Mouse (Mus musculus): ENCODE results near the gene Fam19a2.

Fam19a2 gene

DNA sequence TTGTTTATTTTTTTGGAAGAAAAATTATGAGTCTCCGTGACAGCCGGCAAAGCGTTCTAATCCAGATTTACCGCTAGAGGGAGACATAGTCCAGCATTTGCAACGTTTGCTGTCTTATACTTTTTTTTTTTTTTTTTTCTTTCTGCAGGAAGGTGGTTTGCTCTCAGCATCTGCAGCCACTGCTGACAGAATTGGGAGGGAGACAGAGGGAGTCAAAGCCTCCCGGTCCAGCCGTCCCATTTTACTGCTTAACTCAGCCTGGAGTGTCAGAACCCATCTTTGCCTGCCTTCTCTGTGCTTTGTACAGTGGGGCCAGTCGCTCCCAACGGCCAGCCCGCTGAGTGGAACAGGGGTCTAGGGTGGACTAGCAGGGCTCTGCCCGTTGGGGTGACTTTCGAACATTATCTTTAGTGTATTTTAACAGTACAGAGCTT lies at the start of gene Fam19a2:
TSS of gene Fam19a2 (plus strand) at position 121 of the 434 bp plus-strand sequence.
- in situ Hi-C loops (cut with MboI, MseI) = no loop called here

DNA sequence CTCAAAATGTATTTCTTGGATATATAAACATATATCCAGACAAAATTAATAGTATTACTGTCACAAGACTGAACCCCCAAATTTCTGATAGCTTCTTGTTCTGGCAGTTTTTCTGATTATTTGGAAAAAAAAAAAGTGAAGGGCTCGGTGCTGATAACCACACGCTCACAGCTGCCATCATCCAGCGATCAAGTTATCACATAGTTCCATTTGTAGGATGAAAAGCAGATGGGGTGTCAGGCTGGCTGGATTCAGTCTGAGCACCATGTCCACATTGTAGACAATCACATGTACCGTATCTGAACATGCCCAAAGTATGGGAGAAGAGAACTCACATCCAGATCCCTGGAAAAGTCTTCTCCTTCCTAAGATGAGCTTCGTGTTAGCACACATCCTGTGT lies 41.0 kb upstream of the Fam19a2 start:
- in situ Hi-C loops (cut with MboI, MseI) = no loop called here

- in situ Hi-C loops (cut with MboI, MseI) = no loop called here
Measured at GRCm38 (mm10) chr10:123229420-123229819, 34.4 kb upstream of the Fam19a2 start.

- in situ Hi-C loops (cut with MboI, MseI) = no loop called here
Measured at GRCm38 (mm10) chr10:123248063-123248462, 15.7 kb upstream of the Fam19a2 start.

- in situ Hi-C loops (cut with MboI, MseI) = no loop called here
Measured at GRCm38 (mm10) chr10:123251904-123252303, 11.9 kb upstream of the Fam19a2 start.

DNA sequence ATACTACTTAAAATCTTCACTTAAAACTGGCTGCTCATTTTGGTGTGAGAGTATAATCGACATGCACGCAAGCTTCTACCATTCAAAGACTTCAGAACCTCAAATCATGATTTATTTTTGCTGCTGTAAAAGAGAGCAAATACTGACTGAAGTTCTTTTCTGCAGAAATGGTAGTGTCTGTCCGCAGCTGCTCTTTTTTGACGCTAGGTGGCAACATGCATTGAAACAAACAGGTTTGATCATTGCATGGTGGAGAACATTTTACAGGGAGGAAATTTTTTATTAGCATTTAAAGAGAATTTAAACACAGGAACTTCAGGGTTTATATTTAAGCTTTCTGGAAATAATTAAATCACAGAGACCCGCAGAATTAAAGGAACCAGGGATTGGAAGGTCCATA lies 9.5 kb upstream of the Fam19a2 start:
- in situ Hi-C loops (cut with MboI, MseI) = no loop called here

DNA sequence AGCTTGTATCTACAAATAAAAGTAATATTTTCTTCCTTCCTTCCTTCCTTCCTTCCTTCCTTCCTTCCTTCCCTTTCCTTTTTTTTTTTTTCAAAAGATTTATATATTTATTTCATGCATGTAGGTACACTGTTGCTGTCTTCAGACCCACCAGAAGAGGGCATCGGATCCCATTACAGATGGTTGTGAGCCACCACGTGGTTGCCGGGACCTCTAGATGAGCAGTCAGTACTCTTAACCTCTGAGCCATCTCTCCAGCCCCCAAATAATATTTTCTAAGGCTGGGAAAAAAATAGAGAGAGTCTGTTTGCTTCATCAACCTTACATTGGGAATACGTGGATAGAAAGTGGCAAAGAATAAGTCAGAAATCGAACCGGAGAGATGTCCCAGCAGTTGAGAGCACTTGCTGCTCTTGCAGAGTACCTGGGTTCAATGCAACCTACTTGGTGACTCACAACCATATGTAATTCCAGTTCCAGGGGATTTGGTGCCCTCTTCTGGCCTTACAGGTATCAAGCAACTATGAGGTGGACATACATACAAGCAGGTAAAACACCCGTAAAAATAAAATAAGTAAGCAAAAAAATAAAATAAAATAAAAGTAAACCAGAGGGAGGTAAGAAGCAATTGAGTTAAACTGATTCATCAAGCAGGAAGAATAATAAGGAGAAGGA lies 8.0 kb upstream of the Fam19a2 start:
- in situ Hi-C loops (cut with MboI, MseI) = no loop called here

DNA sequence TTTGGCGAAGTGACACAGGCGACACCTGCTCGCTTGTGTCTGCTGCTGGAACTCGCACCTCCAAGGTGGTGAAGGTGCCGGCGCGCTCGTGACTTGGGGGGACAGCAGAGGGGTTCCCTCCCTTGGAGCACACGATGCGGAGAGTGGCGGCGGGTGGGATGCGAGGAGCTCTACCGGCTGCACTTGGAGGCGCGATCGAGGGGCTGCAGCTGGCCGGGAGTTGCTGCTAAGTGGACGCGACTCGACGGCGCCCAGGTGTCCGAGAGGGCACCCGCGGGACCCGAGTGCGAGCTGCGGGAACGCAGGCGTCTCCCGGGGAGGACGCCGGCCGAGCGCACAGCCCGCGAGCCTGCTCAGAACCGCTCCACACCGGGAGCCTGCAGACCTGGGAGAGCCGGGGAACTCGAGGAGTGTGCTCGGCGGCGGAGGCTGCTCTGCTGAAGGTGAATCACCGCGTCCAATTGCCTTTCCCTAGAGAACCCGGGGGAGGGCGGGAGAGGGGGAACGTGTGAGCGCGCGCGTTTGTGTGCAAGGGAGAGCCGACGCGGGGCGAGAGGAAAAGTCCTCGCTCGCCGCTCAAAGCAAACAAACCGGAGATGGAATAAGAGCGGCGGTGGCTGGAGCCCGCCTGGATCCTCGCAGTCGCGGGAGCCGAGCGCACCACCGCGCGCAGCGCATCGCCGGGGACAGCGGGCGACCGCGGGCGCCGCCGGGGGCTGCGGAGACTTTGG lies 830 bp downstream of the Fam19a2 start:
- in situ Hi-C loops (cut with MboI, MseI) = no loop called here

- in situ Hi-C loops (cut with MboI, MseI) = no loop called here
Measured at GRCm38 (mm10) chr10:123265241-123265790, 1.5 kb downstream of the Fam19a2 start.

GRCm38 (mm10) chr10:123268568-123268967 lies 4.8 kb downstream of the Fam19a2 start:
- in situ Hi-C loops (cut with MboI, MseI) = no loop called here

DNA sequence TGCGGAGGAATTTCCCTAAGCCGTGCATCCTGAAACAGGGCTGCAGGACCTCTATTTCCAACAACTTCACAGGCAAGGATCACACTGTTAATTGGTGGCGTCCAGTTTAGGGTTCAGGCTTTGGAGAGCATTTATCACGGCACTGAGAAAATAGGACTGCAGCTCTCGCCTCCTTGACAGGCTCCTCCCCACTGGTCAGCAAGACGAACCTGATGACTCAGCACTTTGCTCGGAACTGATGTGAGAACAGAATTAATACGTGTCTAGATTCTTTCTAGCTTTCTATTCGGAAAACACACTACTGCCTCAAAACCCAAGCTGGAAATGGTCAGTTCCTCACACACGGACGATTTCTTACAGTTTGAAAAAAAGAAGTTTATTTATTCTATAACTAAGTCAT lies 10.8 kb downstream of the Fam19a2 start:
- in situ Hi-C loops (cut with MboI, MseI) = no loop called here

DNA sequence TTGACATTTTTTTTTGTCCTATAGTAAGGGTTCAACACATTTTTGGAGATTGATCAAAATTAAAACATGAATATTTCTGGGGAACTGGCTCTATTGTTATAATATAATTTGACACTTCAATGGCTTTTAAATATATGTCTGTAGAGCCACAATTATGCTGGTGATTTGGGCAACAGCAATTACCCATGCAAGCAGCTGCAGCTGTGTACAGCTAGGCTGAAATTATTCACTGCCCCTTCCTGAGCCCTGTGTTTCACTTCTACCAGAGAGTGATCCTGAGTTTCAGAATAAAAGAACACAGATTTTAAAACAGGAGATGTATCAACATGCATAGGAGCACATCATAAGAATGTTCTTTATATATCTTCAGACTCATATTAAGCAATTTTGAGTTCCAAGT lies 43.5 kb downstream of the Fam19a2 start:
- in situ Hi-C loops (cut with MboI, MseI) = no loop called here

- in situ Hi-C loops (cut with MboI, MseI) = no loop called here
Measured at GRCm38 (mm10) chr10:123326271-123326670, 62.5 kb downstream of the Fam19a2 start.

DNA sequence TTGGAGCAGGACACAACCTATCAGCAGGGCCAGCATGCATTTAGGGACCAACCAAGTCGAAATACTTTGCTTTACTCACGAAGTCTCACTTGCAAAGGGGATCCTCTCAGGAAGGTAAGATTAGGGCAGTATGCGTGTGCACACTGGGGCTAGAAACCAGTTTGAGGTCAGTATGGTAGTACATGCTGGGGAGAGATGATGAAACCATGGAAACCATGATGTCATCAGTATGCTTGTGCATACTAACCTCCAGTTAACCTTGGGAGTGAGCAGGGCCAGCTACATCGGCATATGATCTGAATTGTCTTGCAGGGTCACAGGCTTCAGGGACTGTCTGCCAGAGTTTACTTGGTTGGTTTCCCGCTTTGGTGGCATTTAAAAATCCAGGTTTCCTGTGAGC lies 77.5 kb downstream of the Fam19a2 start:
- in situ Hi-C loops (cut with MboI, MseI) = no loop called here

DNA sequence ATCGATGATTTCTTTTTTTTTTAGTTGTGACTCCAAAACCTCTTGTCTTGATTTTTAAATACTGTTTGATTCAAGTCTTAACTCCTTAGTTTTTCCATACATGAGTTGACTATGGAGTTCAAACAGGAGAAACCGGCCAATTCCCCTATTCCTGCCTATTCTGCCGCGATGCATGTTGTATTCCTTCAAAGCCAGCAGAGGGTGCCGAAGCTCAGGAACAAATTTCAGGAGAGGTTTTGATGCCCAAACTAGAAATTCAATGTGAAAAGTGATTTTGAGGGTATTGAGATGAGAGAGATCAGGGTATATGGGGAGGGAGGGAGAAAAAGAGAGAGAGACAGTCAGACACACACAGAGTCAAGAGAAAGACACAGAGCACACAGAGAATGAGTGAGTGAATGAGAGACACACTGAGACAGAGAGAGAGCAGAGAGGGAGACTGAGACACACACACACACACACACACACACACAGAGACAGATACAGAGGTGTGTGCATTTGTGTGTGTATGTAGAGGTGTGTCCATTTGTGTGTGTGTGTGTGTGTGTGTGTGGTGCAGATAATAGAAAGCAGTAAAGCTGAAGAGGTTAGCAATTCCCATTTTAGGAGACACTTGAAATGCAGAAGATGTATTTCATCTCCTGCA lies 78.9 kb downstream of the Fam19a2 start:
- in situ Hi-C loops (cut with MboI, MseI) = no loop called here

DNA sequence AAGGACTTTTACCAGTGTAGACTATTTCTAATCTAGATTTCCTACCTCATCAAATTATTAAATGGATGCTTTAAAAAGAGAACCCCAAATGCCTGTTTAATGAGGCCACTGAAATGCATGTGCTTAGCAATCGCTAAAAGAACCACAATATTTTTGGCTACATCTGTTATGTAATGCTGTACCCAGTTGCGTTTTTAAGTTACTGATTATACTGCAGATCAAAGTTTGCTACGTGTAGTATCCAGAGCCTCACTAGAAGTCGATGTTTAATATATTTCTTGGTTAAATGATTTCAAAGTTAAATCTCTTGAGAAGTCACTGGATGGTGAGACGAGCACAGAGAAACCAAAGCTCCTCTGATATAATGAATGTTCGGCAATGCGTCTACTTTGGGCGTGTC lies 82.5 kb downstream of the Fam19a2 start:
- in situ Hi-C loops (cut with MboI, MseI) = no loop called here

DNA sequence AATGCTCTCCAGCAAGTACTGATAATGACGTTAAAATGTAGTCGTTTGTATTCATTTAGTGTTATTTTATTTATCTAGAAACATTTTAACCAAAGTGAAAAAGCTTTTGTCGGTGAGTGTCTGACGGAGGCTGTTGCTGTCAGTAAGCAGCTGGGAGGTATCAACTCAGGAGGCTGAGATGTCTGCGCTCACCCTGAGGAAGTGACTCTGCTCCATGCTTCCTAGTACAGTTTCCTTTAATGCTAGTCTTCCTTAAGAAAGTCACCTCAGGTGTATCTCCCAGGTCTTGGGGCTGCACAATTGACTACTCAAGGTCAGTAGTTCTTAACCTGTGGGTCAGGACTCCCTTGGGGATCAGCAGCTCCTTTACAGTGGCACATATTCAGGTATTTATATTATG lies 89.9 kb downstream of the Fam19a2 start:
- in situ Hi-C loops (cut with MboI, MseI) = no loop called here

DNA sequence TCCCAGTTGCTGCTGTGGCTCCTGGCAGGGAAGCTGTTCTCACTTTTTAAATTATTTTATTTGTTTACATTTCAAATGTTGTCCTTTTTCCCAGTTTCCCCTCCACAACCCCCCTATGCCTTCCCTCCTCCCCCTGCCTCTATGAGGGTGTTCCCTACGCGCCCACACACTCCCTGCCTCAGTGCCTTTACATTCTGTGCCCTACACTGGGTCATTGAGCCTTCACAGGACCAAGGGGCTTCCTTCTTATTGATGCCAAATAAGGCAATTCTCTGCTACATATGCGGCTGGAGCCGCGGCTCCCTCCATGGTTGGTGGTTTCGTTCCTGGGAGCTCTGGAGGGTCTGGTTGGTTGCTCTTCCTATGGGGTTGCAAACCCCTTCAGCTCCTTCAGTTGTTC lies 93.2 kb downstream of the Fam19a2 start:
- in situ Hi-C loops (cut with MboI, MseI) = no loop called here

DNA sequence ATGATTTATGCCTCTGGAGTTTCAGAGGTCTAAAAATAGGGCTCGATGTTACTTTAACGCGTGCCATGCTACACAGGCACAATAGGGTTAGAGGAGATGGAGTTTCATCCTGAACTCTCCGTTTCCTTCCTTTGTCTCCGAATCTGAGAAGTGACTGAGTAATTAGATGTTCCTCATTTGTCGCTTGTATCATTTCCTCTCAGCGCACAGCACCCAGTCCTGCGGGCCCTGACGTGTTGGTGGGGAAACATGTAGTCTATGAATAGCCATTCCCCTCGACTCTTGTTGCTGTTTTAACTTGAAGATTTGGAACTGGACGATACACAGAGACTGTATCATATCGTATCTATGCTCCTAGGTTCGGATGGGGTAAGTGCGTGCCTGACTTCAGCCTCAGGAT lies 96.7 kb downstream of the Fam19a2 start:
- in situ Hi-C loops (cut with MboI, MseI) = no loop called here

- in situ Hi-C loops (cut with MboI, MseI) = no loop called here
Measured at GRCm38 (mm10) chr10:123364628-123365027, 100.8 kb downstream of the Fam19a2 start.

DNA sequence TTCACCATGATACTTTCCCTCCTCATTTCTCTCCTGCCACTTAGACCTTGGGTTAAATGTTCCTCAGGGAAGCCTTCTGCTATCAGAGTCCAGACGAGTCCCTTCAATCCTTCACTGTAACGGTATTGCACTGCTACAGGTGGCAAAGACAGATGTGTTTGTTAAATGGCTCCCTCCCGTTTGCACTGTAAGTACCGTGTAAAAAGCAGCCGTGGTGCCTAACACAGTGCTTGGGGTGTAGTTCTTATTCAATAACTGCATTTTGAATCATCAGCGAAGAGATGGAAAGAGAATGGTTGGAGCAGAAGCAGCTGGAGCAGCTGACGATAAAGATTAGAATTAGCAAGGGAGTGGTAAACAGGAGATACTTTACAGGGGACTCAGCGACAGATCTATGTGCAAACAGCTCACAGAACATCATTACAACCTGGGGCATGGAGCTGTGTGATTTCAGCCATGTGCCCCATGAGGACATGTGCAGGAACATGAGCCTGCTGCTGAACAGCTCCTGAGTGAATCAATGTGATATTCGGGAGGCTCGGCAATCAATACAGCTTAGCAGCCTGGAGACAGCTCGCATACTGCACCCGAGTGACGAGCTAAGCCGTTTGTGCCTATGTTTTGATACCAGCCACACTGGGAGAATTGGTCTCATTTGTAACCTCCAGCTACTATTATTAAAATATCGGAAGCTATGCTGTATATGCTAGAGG lies 103.5 kb downstream of the Fam19a2 start:
- in situ Hi-C loops (cut with MboI, MseI) = no loop called here

- in situ Hi-C loops (cut with MboI, MseI) = no loop called here
Measured at GRCm38 (mm10) chr10:123383277-123383676, 119.5 kb downstream of the Fam19a2 start.
